Mouse (Mus musculus) erythroblast, embryonic 14.5 days (primary cell): ENCODE data around the gene Eprs.

Experiments used
- GATA1 ChIP-seq: IDR thresholded peaks from 2 replicates; pipeline ENCODE4 v1.6.1; 2012; ENCODE audit warnings: low read length, inconsistent platforms, mixed read lengths
- TAL1 ChIP-seq: IDR thresholded peaks from 3 replicates; pipeline ENCODE4 v1.6.1; 2012; ENCODE audit warnings: low read length, inconsistent platforms, mixed read lengths

DNA sequence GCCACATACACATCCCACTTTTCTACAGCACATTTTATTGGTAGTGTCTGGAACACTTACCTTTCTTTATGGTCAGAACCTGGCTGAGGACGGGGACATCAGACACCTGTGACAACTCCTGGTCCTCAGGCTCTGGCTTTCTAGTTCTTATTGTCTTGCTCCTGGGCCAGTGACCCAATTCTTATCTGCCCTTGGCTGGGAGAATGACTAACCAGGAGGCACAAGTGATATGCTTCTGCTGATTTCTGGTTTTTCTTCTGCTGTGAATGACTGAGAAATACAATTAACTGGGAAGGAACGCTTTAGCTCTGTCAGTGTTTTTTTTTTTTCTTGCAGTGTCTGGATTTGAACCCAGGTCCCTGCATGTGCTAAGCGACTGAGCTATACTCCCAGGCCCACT lies 88.7 kb downstream of the Eprs start:
- TF ChIP-seq TAL1 (peak; percentile 58), GATA1 (peak; percentile 66; the same call in 1 of the 2 replicates)
